ENCODE assay signal across 9 mouse cellular contexts in genomic region chr7:143544368-143544767, GRCm38 (mm10). TPM values are rescaled to one million over a fixed set of nuclear protein-coding genes. Genes with fewer than 3 reads are reported as not detected.
DNase-seq lines count a peak whose midpoint lies in the region; ATAC-seq and TF ChIP-seq lines count a peak whose summit lies in the region.
"Had no signal": no experiment of that assay in that cellular context is flagged by ENCODE, and none has a peak within 500 bp of the region (broad histone marks: within the 10 kb centered on the region; RNA-seq: fewer than 3 reads in every experiment).

No protein-coding gene starts in this region.

- 0 out of 2 replicates have a peak, but pooled peaks cover 2% of the 10 kb centered on the region for H3K36me3 ChIP-seq in kidney, postnatal 0 days (ENCODE audit: insufficient read depth, low read length)
- peaks cover 24% of the 10 kb centered on the region for H3K36me3 ChIP-seq in kidney, embryonic 14.5 days (ENCODE audit: control insufficient read depth, insufficient read depth, low read length)
- peaks cover 71% of the 10 kb centered on the region for H3K36me3 ChIP-seq in G1E (replicated peaks)
- 0 out of 2 replicates have a peak, but pooled peaks cover 2% of the 10 kb centered on the region for H3K36me3 ChIP-seq in stomach, postnatal 0 days (ENCODE audit: control insufficient read depth, insufficient read depth, low read length)

- DNase-seq in CD4-positive, CD25-positive, alpha-beta regulatory T cell, adult 2 months (ENCODE audit: low read depth, low spot score), result peak; percentile 76
- DNase-seq in kidney, postnatal 0 days (ENCODE audit: low spot score), result peak; percentile 35
- no peak for DNase-seq in G1E (ENCODE audit: low spot score)
- peak; percentile 46 to 55 for DNase-seq in kidney, postnatal 4 days
- DNase-seq in stomach, postnatal 0 days (ENCODE audit: low spot score), result peak; percentile 38
- DNase-seq in layer of hippocampus, adult 8-10 months (ENCODE audit: low spot score in 2 of 2), result no peak

- H3K4me3 ChIP-seq in kidney, postnatal 0 days (replicated peaks; ENCODE audit: low read depth, low read length), result no peak overlapping the region
- no peak overlapping the region for H3K4me3 ChIP-seq in kidney, embryonic 14.5 days (ENCODE audit: low read length)
- no peak overlapping the region for H3K4me3 ChIP-seq in G1E (ENCODE audit: low read depth, low read length)
- H3K4me3 ChIP-seq in stomach, postnatal 0 days (ENCODE audit: low read depth, low read length), result no peak overlapping the region
- H3K4me3 ChIP-seq: liver, embryonic 15.5 days had no signal

- no peak overlapping the region for H3K4me2 ChIP-seq in kidney, postnatal 0 days (ENCODE audit: low read length)
- H3K4me2 ChIP-seq in kidney, embryonic 14.5 days (replicated peaks; ENCODE audit: low read depth, low read length), result no peak overlapping the region
- H3K4me2 ChIP-seq in stomach, postnatal 0 days (replicated peaks; ENCODE audit: low read depth), result no peak overlapping the region
- H3K4me2 ChIP-seq: liver, embryonic 15.5 days had no signal

- no peak for TF ChIP-seq EP300 in stomach, postnatal 0 days (optimal IDR thresholded peaks at IDR 0.05)

- ATAC-seq in CD4-positive, CD25-positive, alpha-beta regulatory T cell, adult 4 months, result no peak
- no peak for ATAC-seq in kidney, postnatal 0 days (replicated peaks; ENCODE audit: low FRiP score, low read depth)
- no peak for ATAC-seq in kidney, embryonic 14.5 days (ENCODE audit: low FRiP score, low TSS enrichment)
- no peak for ATAC-seq in G1E (ENCODE audit: extremely low read depth, insufficient number of reproducible peaks, low FRiP score, poor library complexity, severe bottlenecking)
- no peak for ATAC-seq in stomach, postnatal 0 days (ENCODE audit: low FRiP score, low TSS enrichment)

- no peaks in the 10 kb centered on the region for H3K27me3 ChIP-seq in kidney, postnatal 0 days (ENCODE audit: insufficient read depth, low read length)
- no peaks in the 10 kb centered on the region for H3K27me3 ChIP-seq in kidney, embryonic 14.5 days (ENCODE audit: control insufficient read depth, insufficient read depth, low read length)
- H3K27me3 ChIP-seq in G1E (ENCODE audit: insufficient read depth, low read length), result no peaks in the 10 kb centered on the region
- no peaks in the 10 kb centered on the region for H3K27me3 ChIP-seq in stomach, postnatal 0 days (ENCODE audit: control insufficient read depth, insufficient read depth, low read length)
- H3K27me3 ChIP-seq: liver, embryonic 15.5 days had no signal

- WGBS in kidney, postnatal 0 days, result 96% methylated on average over 2 of the region's 2 CpGs
- 94% methylated on average over 2 of the region's 2 CpGs for WGBS in kidney, embryonic 14.5 days
- whole genome bisulfite sequencing in stomach, postnatal 0 days, result 95% methylated on average over 2 of the region's 2 CpGs

- H3K4me1 ChIP-seq in kidney, postnatal 0 days (replicated peaks; ENCODE audit: insufficient read depth, low read length), result peaks cover 11% of the 10 kb centered on the region; the same call in 1 of the 2 replicates
- peaks cover 21% of the 10 kb centered on the region for H3K4me1 ChIP-seq in kidney, embryonic 14.5 days (ENCODE audit: control insufficient read depth, insufficient read depth, low read length)
- peaks cover 77% of the 10 kb centered on the region for H3K4me1 ChIP-seq in G1E (ENCODE audit: insufficient read depth, low read depth, low read length)
- 0 out of 2 replicates have a peak, but pooled peaks cover 2% of the 10 kb centered on the region for H3K4me1 ChIP-seq in stomach, postnatal 0 days (replicated peaks; ENCODE audit: control insufficient read depth, insufficient read depth)

- H3K9ac ChIP-seq in kidney, postnatal 0 days (ENCODE audit: low read depth, low read length), result no peak overlapping the region
- H3K9ac ChIP-seq in kidney, embryonic 14.5 days (ENCODE audit: low read depth, low read length), result no peak overlapping the region
- no peak overlapping the region for H3K9ac ChIP-seq in stomach, postnatal 0 days (ENCODE audit: low read length)
- H3K9ac ChIP-seq: liver, embryonic 15.5 days had no signal

- H3K27ac ChIP-seq in kidney, postnatal 0 days, result no peak overlapping the region
- no peak overlapping the region for H3K27ac ChIP-seq in kidney, embryonic 14.5 days (ENCODE audit: low read depth, low read length)
- H3K27ac ChIP-seq in stomach, postnatal 0 days (replicated peaks), result no peak overlapping the region
- H3K27ac ChIP-seq: liver, embryonic 15.5 days had no signal

- peak; percentile 69 for TF ChIP-seq CTCF in kidney, postnatal 0 days (IDR thresholded peaks at IDR 0.05; ENCODE audit: low read depth)
- TF ChIP-seq CTCF in G1E (IDR thresholded peaks at IDR 0.05; ENCODE audit: low read depth, low read length), result peak; percentile 51; the same call in 1 of the 2 replicates
- peak; percentile 75 for TF ChIP-seq CTCF in stomach, postnatal 0 days (IDR thresholded peaks at IDR 0.05; ENCODE audit: low read depth)

- no peaks in the 10 kb centered on the region for H3K9me3 ChIP-seq in kidney, postnatal 0 days (replicated peaks; ENCODE audit: low read length)
- no peaks in the 10 kb centered on the region for H3K9me3 ChIP-seq in kidney, embryonic 14.5 days (ENCODE audit: control insufficient read depth, low read length)
- no peaks in the 10 kb centered on the region for H3K9me3 ChIP-seq in G1E (replicated peaks)
- no peaks in the 10 kb centered on the region for H3K9me3 ChIP-seq in stomach, postnatal 0 days (ENCODE audit: control insufficient read depth, low read length)
- H3K9me3 ChIP-seq: liver, embryonic 15.5 days had no signal

RNA-seq across cellular contexts. Expression of gene Nap1l4, which starts 4.5 kb away (rescaled TPM):
- polyA plus RNA-seq in CD4-positive, CD25-positive, alpha-beta regulatory T cell, adult 4 months (2017; shearing (Covaris generic)), result 100 to 1,000 TPM; 288 to 395 TPM
- 156 and 178 TPM in 2 replicates for polyA plus RNA-seq in kidney, postnatal 0 days (2015; fragmentation: Nextera tagmentation; extraction: Ambion mirVana)
- 138 and 158 TPM in 2 replicates for polyA plus RNA-seq in kidney, embryonic 14.5 days (2014; fragmentation: Nextera tagmentation; extraction: Ambion mirVana)
- 96.6 and 138 TPM in 2 replicates for total RNA-seq in G1E (2014; fragmentation: Nextera tagmentation)
- total RNA-seq in G1E (2017), result 146 and 158 TPM in 2 replicates
- polyA plus RNA-seq in G1E (2012), result 59.5 and 84.7 TPM in 2 replicates
- 98.5 and 99.4 TPM in 2 replicates for polyA plus RNA-seq in stomach, postnatal 0 days (2015; fragmentation: Nextera tagmentation; extraction: Ambion mirVana)
- 100 to 1,000 TPM in 3 of 4 experiments, 10 to 100 TPM in 1; 97.7 to 112 (median 104) TPM for total RNA-seq in layer of hippocampus, adult 8-10 months (2022)

RNA-seq across cellular contexts. Expression of gene Phlda2, which starts 41.4 kb away (rescaled TPM):
- polyA plus RNA-seq in CD4-positive, CD25-positive, alpha-beta regulatory T cell, adult 4 months (2017; shearing (Covaris generic)), result under 1 TPM in 1 of 2 experiments, not detected in 1; 0.58 TPM
- 23.8 and 23.9 TPM in 2 replicates for polyA plus RNA-seq in kidney, postnatal 0 days (2015; fragmentation: Nextera tagmentation; extraction: Ambion mirVana)
- 7.3 and 10.6 TPM in 2 replicates for polyA plus RNA-seq in kidney, embryonic 14.5 days (2014; fragmentation: Nextera tagmentation; extraction: Ambion mirVana)
- total RNA-seq in G1E (2014; fragmentation: Nextera tagmentation), result 2.1 and 6.4 TPM in 2 replicates
- total RNA-seq in G1E (2017), result 3.2 and 3.8 TPM in 2 replicates
- polyA plus RNA-seq in G1E (2012), result 18.7 and 22.1 TPM in 2 replicates
- 15.3 and 16.8 TPM in 2 replicates for polyA plus RNA-seq in stomach, postnatal 0 days (2015; fragmentation: Nextera tagmentation; extraction: Ambion mirVana)
- under 1 TPM in 1 of 4 experiments, not detected in 3; 0.66 TPM for total RNA-seq in layer of hippocampus, adult 8-10 months (2022)

RNA-seq across cellular contexts. Expression of gene Cars, which starts 55.5 kb away (rescaled TPM):
- 10 to 100 TPM; 29.5 to 51.5 TPM for polyA plus RNA-seq in CD4-positive, CD25-positive, alpha-beta regulatory T cell, adult 4 months (2017; shearing (Covaris generic))
- 34.7 and 42.2 TPM in 2 replicates for polyA plus RNA-seq in kidney, postnatal 0 days (2015; fragmentation: Nextera tagmentation; extraction: Ambion mirVana)
- 47.0 and 64.4 TPM in 2 replicates for polyA plus RNA-seq in kidney, embryonic 14.5 days (2014; fragmentation: Nextera tagmentation; extraction: Ambion mirVana)
- total RNA-seq in G1E (2014; fragmentation: Nextera tagmentation) (58.2 and 74.8 TPM in 2 replicates), G1E (2017) (41.3 and 54.5 TPM in 2 replicates)
- polyA plus RNA-seq in G1E (2012), result 46.4 and 80.5 TPM in 2 replicates
- polyA plus RNA-seq in stomach, postnatal 0 days (2015; fragmentation: Nextera tagmentation; extraction: Ambion mirVana), result 45.5 and 53.7 TPM in 2 replicates
- total RNA-seq in layer of hippocampus, adult 8-10 months (2022), result 10 to 100 TPM; 48.3 to 57.0 (median 53.5) TPM

Comparison
In these comparisons a context has a peak if more than half of its experiments do, and no peak if none do; other contexts are left out.
1. DNase-seq: peak in CD4-positive, CD25-positive, alpha-beta regulatory T cell, adult 2 months (single experiment), kidney, postnatal 0 days (single experiment), kidney, postnatal 4 days (2 of 2) and stomach, postnatal 0 days (single experiment); none in G1E (single experiment) and layer of hippocampus, adult 8-10 months (0 of 2).
2. Peak in every context shown above with its lines, with median percentiles within 50 percentile points of each other: CTCF ChIP-seq.